Mouse (Mus musculus) thymus, postnatal 0 days (tissue): Measurements from ENCODE around the gene Pdpn. TPM values are rescaled to one million over a fixed set of nuclear protein-coding genes. Genes with fewer than 3 reads are reported as not detected.

Experiments used
- DNase-seq: peaks from one replicate; pipeline ENCODE4 v3.0.0-alpha.2; 2015; ENCODE audit warnings: low spot score
- polyA plus RNA-seq: library from polyadenylated mRNA; unstranded; fragments of >200 nt; fragmentation: Nextera tagmentation; extraction: Ambion mirVana; gene quantifications from 2 replicates; pipeline ENCODE4 v1.2.1, GENCODE M21; 2015

The Pdpn gene
- polyA plus RNA-seq, 1 experiment from 2014 or later, result 20.2 TPM

DNA sequence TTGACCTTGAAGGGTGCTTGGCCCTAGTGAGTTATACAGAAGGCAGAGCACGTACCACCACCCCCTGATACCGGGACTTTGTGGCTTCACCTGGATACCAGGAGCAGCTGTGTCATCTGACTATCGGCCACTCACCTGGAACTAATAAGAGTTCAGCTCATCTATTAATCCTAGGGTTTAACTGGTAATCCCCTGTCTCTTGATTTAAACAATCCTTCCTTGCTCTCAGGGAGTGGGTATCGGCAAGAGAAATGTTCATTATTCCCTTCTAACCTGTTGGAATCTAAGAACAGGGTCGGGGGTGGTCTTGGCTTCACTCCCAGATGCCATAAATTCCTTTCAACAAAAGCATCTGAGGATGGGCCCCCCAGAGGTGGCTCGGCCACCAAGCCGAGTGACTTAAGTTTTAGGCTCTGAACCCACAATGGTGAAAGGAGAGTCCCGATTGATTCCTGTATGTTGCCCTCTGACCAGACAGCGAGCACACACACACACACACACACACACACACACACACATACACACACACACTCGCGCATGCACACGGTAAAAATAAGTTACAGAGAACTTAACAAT, 837 bp upstream of the Pdpn start:
- DNase-seq, result no peak

DNA sequence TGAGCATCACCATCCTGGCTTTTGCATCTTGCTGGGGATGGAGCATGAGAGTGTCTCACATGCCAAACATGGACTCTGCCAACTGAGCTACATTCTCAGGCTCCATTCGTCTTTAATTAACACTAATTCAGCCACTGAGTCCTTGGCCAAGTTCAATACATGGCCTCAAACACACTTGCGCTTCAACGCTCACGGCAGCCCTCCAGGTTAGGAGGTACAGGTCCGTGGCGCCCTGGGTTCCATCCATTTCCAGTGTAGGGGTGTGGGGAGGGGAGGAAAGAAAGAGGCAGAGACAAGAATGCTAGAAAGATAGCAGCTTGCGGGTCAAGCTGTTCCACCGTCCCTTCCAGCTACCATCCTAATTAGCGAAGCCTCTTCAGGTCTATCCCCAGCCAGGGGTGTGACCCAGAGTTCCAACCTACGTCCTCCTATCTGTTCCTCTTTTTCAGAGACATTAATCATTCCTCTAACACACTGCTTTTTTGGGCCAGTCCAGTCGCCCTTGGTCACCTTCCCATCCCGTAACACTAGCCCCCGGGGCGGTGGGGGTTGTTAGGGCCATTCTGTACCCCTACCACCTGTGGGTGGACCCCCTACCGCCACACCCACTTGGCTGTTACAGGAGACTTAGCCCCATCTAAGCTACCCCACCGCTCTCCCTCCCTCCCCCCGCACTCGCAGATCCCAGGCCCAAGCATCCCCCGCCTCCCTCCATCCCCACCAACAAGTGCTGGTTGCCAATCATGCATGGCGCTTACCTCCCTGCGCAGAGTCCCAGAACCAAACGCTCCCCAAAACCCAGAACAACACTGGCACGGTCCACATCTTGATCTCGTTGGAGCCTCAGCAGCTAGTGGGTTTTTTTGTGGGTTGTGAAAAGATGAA, 691 bp downstream of the Pdpn start:
- DNase-seq, result no peak

DNA sequence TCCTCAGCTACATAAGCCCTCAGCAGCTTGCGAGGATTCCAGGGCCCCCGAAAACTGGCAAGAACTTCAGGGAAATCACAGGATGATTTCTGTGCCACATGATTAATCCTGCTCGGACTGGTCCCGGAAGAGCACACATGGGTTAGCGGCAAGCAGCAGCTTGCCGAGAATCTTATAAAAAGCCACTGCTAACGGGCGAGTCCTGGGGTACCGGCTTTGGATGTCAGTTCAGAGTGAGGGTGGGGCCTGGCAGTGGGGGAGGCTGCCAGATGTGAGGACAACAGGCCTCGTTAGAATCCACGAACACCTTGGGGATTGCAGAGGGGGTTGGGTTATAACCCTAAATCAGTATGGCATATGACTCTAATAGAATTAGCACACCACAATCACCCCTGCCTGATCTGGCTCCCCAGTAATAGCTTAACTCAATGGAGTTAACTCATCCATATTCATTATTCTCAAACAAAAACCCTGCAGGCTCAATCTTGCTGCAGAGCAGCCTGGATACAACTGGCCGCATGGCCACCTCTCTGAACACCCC, 2.3 kb downstream of the Pdpn start:
- no peak for DNase-seq

DNA sequence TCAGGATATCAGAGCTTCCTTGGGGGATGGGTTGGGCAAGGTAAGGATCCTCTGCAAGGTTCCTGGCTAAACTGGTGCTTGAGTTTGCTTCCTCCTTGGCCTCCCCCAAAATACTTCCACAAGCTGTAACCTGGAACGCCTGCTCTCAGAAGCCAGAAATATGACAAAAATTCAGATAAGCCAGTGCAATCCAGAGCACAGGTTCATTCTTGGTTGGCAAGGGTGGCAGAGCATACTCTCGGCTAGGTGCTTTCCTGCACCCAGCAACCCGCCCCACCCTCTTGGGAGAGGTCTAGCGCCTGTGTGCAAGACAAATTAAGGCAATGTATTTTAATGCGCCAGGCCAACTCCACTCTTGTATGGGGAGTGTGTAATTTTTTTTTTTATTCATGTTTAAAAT, 3.2 kb downstream of the Pdpn start:
- DNase-seq, result no peak

DNA sequence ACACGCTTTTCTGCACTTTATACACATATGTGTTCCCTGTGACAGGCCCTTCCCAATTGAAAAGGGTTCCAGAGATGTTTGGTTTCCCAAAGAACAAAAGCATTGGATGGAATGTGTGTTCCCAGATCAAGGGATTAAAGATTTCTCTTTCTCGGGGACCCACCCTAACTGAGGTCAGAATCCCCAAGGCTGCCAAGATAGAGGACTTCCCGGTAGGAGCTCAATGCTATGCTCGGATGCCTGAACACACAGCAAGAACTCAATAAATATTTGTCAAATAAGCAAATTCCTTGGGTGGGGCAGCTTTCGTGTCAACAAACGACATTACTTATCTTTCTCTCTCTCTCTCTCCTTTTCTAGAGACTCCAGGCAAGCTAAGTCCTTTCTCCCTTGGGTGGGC, 5.0 kb downstream of the Pdpn start:
- no peak for DNase-seq

DNA sequence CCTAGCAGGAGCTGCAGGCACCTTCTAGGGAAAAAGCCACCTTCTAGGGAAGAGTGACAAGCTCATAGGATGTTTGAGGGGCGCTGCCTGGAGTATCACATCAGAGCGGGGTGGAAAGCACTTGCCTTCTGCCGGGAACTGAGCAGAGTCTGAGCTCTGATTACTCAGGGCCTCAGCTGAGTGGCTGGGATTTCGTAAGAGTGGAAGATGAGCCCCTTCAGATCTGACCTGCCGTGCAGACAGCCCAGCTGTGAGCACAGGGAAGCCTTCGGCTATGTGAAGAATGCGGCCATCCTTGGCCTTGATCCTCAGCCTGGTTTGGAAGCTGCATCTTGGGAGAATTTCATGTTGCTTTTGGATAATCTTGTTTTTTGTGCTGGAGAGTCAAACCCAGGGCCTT, 10.5 kb downstream of the Pdpn start:
- no peak for DNase-seq

DNA sequence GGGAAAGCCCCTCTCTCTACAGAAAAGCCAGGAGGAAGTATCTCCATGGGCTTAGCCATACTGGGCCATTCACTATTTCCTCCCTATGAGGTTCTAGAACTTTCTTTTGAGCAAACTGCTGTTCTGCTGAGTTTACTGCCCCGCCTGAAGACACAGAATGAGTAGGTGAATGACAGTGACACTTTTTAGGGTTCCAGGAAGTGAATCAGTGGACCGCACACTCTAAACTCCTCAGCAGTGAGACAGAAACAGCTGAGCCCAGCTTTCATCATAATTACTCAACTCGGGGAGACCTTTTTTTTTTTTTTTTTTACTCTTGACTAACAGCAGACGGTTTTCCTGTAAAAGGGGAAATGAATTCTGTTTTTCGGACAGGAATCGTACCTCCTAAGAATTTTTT, 10.9 kb downstream of the Pdpn start:
- no peak for DNase-seq

DNA sequence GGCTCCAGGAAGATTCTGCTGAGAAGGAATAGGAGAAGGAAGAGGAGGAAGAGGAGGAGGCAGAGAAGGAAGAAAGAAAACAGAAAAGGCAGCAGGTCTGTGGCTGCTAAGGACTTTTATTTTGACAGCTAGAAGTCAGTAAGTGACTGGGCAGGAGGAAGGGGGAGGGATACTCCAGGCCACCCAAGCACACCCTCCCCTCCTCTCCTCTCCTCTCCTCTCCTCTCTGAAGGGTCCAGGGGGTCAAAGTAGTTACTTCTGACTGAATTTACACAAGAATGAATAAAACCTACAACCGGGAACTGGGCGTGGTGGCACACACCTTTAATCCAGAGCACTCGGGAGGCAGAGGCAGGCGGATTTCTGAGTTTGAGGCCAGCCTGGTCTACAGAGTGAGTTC, 12.3 kb downstream of the Pdpn start:
- DNase-seq, result no peak

DNA sequence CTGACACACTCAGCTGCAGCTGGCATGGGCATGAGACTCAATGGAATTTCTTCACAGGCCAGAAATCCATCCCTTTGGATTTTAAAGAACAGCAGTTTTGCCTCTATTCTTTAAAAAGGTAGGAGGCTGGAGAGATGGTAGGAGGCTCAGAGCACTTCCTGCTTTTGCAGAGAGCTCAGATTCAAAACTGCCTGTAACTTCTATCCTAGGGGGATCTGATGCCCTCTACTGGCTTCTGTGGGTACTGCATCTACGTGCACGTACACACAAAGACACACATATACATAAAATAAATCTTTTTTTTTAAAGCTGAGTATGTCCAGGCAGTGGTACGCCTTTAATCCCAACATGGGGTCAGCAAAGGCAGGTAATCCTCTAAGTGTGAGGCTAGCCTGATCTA, 19.2 kb downstream of the Pdpn start:
- DNase-seq, result peak; percentile 32

DNA sequence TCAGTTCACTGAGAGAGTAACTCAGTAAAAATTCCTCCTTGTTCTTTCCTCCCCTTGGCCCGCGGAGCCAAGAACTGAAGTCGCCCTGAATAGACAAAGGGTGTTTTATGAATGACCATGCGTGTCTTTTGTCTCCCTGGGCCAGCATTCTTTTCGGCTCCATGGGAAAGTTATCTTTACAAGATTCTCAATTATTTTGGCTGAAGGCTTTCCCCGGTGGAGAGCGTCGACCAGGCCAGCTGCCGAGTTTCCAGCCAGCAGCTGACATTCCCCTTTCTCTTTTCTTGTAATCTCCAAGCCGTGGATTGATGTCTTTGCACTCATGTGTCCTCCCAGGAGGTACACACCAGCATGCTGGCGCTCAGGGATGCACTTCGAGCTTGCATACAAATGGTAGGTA, 19.7 kb downstream of the Pdpn start:
- DNase-seq, result no peak

DNA sequence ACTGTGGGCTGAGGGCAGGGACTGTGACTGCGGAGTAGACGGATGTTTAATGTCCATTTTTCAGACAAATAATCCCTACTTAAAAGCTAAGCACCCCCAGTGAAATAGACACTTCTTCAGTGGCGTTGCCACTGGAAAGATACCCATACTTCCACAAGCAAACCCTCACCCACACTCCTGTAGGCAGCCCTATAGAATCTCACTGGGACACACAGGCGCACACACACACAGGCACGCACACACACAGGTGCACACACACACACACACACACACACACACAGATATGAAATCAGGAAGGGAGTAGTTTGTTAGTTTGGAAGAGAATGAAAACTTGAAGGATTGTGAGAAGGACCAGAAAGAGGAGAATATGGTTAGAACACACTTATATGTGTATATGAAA, 20.3 kb downstream of the Pdpn start:
- no peak for DNase-seq

DNA sequence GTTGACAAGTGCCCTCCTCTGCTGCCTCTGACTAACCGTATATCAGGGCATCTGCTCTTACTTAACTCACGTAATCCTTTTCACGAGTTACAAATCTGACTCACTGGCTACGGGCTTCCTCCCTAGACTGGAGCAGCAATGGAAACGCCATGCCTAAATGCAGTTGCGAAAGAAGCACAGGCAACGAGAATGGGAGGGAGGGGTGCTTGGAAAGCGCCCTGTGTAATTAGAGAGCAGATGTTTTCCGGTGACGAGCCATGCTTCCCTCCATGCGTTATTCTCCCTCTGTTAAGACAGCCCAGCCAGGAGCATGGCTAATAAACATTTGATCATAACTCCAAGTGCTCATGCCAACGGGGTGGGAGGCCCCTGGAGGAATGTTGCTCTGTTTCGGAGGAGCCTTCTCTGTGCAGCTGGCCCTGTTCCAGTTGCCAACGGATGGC, 20.9 kb downstream of the Pdpn start:
- DNase-seq, result no peak

DNA sequence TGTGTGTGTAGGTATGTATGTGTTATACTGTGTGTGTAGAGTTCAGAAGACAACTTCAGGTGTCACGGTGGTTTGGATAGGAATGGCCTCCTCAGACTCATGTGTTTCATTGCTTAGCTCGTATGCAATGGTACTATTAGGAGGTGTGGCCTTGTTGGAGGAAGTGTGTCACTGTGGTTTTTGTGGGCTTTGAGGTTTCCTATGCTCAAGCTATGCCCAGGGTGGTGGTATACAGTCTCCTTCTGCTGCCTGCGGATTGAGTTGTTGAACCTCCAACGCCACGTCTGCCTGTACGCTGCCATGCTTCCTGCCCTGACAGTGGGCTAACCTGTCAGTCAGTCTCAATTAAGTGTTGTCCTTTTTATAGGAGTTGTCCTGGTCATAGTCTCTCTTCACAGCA, 22.0 kb downstream of the Pdpn start:
- no peak for DNase-seq

DNA sequence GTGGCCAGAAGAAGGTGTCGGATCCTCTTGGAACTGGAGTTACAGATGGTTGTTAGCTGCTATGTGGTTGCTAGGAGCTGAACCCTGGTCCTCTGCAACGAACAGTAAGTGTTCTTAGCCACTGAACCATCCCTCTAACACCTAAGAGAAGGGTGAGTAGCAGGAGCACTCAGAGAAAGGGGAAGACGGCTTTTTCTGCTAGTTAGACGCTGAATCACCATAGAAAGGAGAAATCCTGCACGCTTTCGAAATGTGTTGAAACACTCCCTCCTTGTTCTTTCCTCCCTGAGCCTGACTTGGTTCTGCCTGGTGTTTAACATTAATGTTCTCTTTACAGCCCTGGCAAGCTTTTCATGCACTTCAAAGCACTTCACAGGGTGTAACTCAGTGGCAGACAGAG, 27.8 kb downstream of the Pdpn start:
- DNase-seq, result no peak

DNA sequence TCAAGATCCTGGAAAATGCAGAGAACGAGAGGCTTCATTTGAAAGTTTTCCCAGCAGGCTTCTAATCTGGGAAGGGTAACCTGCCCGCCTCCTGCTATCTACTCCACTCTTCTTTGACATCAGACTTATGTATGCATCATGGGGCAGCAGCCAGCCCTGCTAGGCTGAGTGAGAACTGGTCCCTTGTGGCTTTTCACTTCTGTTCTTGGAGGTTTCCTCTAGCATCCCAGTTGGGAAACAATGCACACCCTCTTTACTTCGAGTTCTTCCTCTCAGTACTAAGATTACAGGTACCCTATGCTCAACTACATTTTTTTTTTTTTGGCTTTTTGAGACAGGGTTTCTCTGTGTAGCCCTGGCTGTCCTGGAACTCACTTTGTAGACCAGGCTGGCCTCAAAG, 28.5 kb downstream of the Pdpn start:
- no peak for DNase-seq

DNA sequence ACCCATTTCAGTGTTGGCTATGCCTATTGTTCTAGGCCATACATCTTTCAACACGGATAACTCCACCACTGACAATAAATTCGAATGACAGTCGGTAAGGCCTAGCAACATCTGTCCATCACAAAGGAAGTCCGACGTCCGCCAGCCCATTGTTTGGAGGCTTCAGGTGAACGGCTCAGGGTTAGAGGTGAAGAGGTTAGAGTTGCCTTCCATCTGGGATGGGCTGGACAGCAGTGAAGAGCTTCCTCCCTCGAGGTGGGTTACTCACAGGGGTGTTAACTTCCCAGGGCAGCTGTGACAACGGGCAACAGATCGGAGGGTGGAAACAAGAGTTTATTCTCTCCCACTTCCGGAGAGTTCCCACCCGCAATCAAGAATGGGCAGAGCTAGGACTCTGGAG, 36.7 kb downstream of the Pdpn start:
- no peak for DNase-seq

DNA sequence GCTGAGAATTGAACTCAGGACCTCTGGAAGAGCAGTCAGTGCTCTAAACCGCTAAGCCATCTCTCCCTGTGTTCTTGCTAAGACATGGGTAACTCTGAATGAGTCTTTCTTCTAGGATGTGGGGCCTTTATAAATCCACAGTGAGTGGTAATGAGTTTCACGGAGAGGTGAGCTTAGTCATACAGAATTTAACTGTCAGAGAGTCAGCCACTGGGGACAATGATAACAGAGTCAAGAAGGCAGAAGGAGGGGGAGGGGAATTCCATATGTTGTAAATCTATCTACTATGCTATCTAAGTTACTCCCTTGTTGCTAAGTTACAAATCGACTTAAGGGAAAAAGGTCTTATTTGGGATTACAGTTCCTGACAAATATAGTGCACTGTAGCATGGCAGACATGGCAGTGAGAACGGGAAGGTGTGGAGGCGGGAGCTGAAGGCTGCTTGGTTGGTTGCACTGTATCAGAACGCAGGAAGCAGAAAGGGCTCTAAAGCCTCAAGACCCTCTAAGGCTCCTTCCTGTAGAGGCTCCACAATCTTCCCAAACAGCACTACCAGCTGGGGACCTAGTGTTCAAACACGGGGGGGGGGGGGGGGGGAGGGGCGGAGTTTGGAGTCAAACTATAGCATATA, 39.5 kb downstream of the Pdpn start:
- DNase-seq, result no peak

DNA sequence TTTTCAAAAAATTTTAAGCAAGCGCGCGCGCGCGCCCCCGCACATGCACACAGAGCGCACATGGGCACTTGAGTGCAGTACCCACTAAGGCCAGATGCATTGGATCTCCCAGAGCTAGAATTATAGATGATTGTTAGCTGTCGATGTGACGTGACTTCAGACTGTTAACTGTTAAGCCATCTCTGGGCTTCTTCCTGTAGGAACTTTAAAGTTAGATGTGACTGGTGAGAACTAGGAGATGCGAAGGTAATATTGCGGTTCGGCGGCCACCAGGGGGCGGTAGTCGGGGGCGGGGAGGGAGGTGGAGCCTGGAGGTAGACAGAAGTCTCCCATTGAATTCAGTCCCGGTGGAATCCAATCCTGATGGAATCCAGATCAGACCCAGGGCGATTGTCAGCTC, 40.8 kb downstream of the Pdpn start:
- DNase-seq, result peak; percentile 23

DNA sequence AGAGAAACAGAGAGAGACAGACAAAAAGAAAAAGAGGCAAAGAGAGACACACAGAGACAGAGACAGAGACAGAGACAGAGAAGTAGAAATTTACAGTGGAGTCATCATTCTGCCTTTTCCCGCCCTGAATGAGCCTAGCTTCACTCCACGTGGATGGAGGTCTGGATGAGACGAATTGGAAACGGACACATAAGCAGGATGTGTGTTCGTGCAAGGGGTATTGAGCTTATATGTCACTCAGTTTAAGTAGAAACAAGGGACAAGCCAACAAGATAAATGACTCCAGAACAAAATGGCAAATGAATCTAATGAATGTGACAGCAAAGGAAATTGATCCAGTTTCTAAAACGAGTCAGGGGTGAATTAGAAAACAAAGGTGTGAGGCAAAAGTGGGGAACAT, 41.4 kb downstream of the Pdpn start:
- DNase-seq, result no peak

DNA sequence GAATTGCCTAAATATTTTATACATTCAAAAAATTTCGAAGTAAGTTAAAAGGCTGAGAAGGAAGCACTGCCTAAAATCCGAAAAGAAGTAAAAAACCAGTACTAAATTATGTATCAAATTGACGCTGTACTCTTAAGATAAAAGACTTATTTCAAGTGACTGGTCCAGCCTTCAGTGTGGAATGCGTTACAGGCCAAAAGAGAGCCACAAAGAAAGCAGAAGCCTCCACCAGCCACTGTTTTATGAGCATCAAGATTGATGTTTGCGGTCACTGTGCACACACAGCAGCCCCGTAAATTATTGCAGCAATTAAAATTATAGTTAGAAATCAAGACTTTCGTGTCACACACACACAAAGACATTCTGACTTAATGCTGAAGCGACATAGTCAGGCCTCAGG, 43.8 kb downstream of the Pdpn start:
- DNase-seq, result no peak

DNA sequence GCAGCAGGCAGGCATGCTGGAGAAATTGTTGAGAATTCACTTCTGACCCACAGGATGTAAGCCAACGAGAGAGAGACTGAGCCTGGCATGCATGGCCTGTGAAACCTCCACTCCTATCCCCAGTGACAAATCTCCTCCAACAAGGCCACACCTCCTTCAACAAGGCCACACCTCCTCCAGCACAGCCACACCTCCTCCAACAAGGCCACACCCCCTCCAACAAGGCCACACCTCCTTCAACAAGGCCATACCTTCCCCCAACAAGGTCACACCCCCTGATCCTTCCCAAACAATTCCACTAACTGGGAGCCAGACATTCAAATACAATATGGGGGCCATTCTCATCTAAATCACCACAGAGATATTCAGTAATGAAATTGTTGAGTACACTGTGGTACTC, 46.0 kb downstream of the Pdpn start:
- no peak for DNase-seq

DNA sequence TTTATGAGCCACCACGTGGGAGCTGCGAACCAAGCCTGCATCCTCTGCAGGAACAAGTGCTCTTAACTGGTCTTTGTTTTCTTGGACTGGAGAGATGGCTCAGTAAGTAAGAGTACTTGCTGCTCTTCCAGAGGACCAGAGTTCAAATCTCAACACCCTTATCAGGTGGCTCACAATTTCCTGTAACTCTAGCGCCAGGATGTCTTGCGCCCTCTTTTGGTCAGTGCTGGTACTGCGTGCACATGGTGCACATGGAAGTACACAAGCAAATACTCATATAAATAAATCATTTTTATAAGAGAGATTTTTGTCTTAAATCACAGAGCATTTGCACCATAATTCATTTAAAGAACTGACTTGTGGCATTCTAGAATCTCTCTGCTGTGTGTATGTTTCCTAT, 51.3 kb downstream of the Pdpn start:
- peak; percentile 40 for DNase-seq
